Mouse (Mus musculus): ENCODE measurements around the gene Fam169a.

The Fam169a gene

GRCm38 (mm10) chr13:97180113-97180828, 113.2 kb downstream of the Fam169a start:
- in situ Hi-C loops (cut with MboI): no loop called here
